ENCODE assay signal across 8 mouse cellular contexts in genomic region chr6:99610454-99611427, GRCm38 (mm10). TPM values are rescaled to one million over a fixed set of nuclear protein-coding genes. Genes with fewer than 3 reads are reported as not detected.
DNase-seq lines count a peak whose midpoint lies in the region; TF ChIP-seq lines count a peak whose summit lies in the region.

No protein-coding gene starts in this region.

- H3K9me3 ChIP-seq in embryonic facial prominence, embryonic 10.5 days = no peaks in the 10 kb centered on the region
- no peaks in the 10 kb centered on the region for H3K9me3 ChIP-seq in limb, embryonic 10.5 days (replicated peaks)

- no peaks in the 10 kb centered on the region for H3K36me3 ChIP-seq in kidney, adult 2 months (ENCODE audit: control insufficient read depth, insufficient read depth, low read length)
- no peaks in the 10 kb centered on the region for H3K36me3 ChIP-seq in embryonic facial prominence, embryonic 10.5 days (replicated peaks)
- H3K36me3 ChIP-seq in limb, embryonic 10.5 days = no peaks in the 10 kb centered on the region

- H3K27ac ChIP-seq in kidney, adult 2 months (ENCODE audit: insufficient read depth, low read depth, low read length) = no peak overlapping the region
- peak overlapping the region; percentile 67 for H3K27ac ChIP-seq in embryonic facial prominence, embryonic 10.5 days (replicated peaks)
- H3K27ac ChIP-seq in limb, embryonic 10.5 days = peak overlapping the region; percentile 67

- no peak for TF ChIP-seq CTCF in kidney, adult 2 months (conservative IDR thresholded peaks at IDR 0.05; ENCODE audit: insufficient read depth, insufficient read length, low read depth, low read length)

- no peak for TF ChIP-seq POLR2A in kidney, adult 2 months (IDR thresholded peaks at IDR 0.05; ENCODE audit: low read depth, low read length)

- no peaks in the 10 kb centered on the region for H3K27me3 ChIP-seq in kidney, adult 2 months (replicated peaks; ENCODE audit: control insufficient read depth, insufficient read depth, low read length)
- peaks cover 13% of the 10 kb centered on the region for H3K27me3 ChIP-seq in embryonic facial prominence, embryonic 10.5 days (replicated peaks; ENCODE audit: low read depth, poor library complexity, severe bottlenecking)
- H3K27me3 ChIP-seq in limb, embryonic 10.5 days (ENCODE audit: low read depth, poor library complexity, severe bottlenecking) = peaks cover 6% of the 10 kb centered on the region; the same call in 1 of the 2 replicates

- intact Hi-C loops in left cerebral cortex, postnatal 36 days (cut with DNase I) = no loop called here

- 33% methylated on average over 14 of the region's 14 CpGs for WGBS in kidney, adult 2 months
- 45% methylated on average over 14 of the region's 14 CpGs for WGBS in embryonic facial prominence, embryonic 10.5 days
- WGBS in limb, embryonic 10.5 days = 28% methylated on average over 14 of the region's 14 CpGs

- H3K4me1 ChIP-seq in kidney, adult 2 months (ENCODE audit: control insufficient read depth, insufficient read depth, low read length) = no peaks in the 10 kb centered on the region
- H3K4me1 ChIP-seq in embryonic facial prominence, embryonic 10.5 days = peaks cover 49% of the 10 kb centered on the region
- peaks cover 42% of the 10 kb centered on the region for H3K4me1 ChIP-seq in limb, embryonic 10.5 days

- DNase-seq in kidney, adult 2 months = peak; percentile 47
- DNase-seq in kidney, adult 8-10 months = no peak
- peak; percentile 55 for DNase-seq in embryonic facial prominence, embryonic 10.5 days (ENCODE audit: low spot score)
- peak; percentile 54 for DNase-seq in limb, embryonic 10.5 days (ENCODE audit: low spot score)
- DNase-seq in skeletal muscle tissue, adult 2 months (ENCODE audit: low read depth, low spot score) = peak; percentile 28
- no peak for DNase-seq in right cerebral cortex, adult 2 months (ENCODE audit: low spot score in 2 of 2)
- no peak for DNase-seq in left cerebral cortex, postnatal 36 days (ENCODE audit: low spot score in 2 of 2)
- DNase-seq in layer of hippocampus, postnatal 14 days (ENCODE audit: low spot score in 2 of 2) = no peak

- H3K4me3 ChIP-seq in kidney, adult 2 months (ENCODE audit: insufficient read depth, low read depth, low read length) = no peak overlapping the region
- H3K4me3 ChIP-seq in embryonic facial prominence, embryonic 10.5 days = peak overlapping the region; percentile 35; the same call in 1 of the 2 replicates
- peak overlapping the region; percentile 24 for H3K4me3 ChIP-seq in limb, embryonic 10.5 days

RNA-seq across cellular contexts. Expression of gene Eif4e3, which starts 55.8 kb away (rescaled TPM):
- polyA plus RNA-seq in kidney, adult 2 months (2012; rRNA removed) = 6.6 and 8.4 TPM in 2 replicates
- 14.2 and 16.5 TPM in 2 replicates for polyA plus RNA-seq in embryonic facial prominence, embryonic 10.5 days (2016; fragmentation: Nextera tagmentation; extraction: Ambion mirVana)
- polyA plus RNA-seq in limb, embryonic 10.5 days (2016; fragmentation: Nextera tagmentation; extraction: Ambion mirVana) = 11.1 and 14.6 TPM in 2 replicates
- total RNA-seq in left cerebral cortex, postnatal 36 days (2021) = 10 to 100 TPM; 14.9 to 17.3 TPM
- 10 to 100 TPM; 19.5 to 20.9 TPM for total RNA-seq in layer of hippocampus, postnatal 14 days (2021)

RNA-seq across cellular contexts. Expression of gene Gm20696, which starts 55.9 kb away (rescaled TPM):
- polyA plus RNA-seq in kidney, adult 2 months (2012; rRNA removed) = 0.31 and 0.50 TPM in 2 replicates
- polyA plus RNA-seq in embryonic facial prominence, embryonic 10.5 days (2016; fragmentation: Nextera tagmentation; extraction: Ambion mirVana) = 3.1 and 4.5 TPM in 2 replicates
- 2.4 and 3.2 TPM in 2 replicates for polyA plus RNA-seq in limb, embryonic 10.5 days (2016; fragmentation: Nextera tagmentation; extraction: Ambion mirVana)
- total RNA-seq in left cerebral cortex, postnatal 36 days (2021) = 10 to 100 TPM in 1 of 2 experiments, 1 to 10 TPM in 1; 6.3 to 11.9 TPM
- total RNA-seq in layer of hippocampus, postnatal 14 days (2021) = 1 to 10 TPM; 6.2 to 6.5 TPM

Comparison
In these comparisons a context has a peak if more than half of its experiments do, and no peak if none do; other contexts are left out.
1. DNase-seq: peak in kidney, adult 2 months (single experiment), embryonic facial prominence, embryonic 10.5 days (single experiment), limb, embryonic 10.5 days (single experiment) and skeletal muscle tissue, adult 2 months (single experiment); none in kidney, adult 8-10 months (0 of 2), right cerebral cortex, adult 2 months (0 of 2), left cerebral cortex, postnatal 36 days (0 of 2) and layer of hippocampus, postnatal 14 days (0 of 2).